Mouse (Mus musculus): ENCODE data around the gene Prrc2a. TPM values are rescaled to one million over a fixed set of nuclear protein-coding genes. Genes with fewer than 3 reads are reported as not detected.

Gene Prrc2a
- total RNA-seq (2021) = 10 to 100 TPM; 88.4 to 93.0 TPM
- long read RNA-seq, experiment 1, partial matches to known transcripts = 1 of 10 reads
- long read RNA-seq, experiment 1, other reads (novel, unspliced or antisense) = 9 of 10 reads
- long read RNA-seq, experiment 2, partial matches to known transcripts = 1 of 2 reads
- long read RNA-seq, experiment 2, other reads (novel, unspliced or antisense) = 1 of 2 reads

DNA sequence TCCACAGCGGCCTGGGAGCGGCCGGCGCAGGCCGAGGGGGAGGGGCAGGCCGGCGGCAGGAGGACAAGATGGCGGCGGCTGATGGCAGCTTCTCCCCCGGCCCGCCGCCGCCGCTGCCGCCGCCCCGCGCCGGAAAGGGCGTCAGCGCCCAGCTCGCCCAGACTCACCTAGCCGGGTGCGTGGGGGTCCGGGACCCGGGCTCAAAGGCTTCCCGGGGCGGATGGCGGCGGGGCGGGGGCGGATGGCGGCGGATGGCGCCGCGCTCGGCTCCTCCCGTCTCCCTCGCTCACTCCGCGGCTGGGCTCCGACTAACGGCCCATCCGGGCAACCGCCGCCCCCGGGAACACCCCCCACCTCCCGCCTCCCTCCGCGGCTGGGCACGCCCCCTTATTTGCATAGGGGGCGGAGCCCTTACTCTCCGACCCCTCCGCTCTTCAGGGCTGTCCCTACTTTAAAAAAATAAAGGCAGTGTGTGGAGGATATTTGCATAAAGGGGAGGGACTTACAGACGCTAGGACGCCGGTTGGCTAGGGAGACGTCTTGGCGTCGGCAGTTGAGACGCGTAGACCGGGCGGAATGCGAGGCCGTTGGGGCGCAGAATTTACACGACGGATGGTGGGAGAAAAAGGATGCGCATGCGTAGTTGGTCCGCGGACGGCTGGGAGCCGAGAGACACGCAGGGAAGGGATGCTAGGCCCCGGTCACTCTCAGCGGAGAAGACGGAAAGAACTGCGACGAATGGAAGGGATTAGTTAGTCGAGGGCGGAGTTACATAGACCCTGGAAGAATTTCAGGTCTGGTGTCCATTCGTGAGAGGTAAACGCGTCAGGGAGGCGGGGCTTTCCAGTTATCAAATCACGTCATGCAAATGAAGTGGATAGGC lies at the start of gene Prrc2a:
TSS of gene Prrc2a (minus strand) at position 330 of the 883 bp plus-strand sequence.
- peak; percentile 97 to 98 for DNase-seq
- intact Hi-C loops (cut with DNase I) = no loop called here

- DNase-seq = no peak
- intact Hi-C loops (cut with DNase I) = no loop called here
Observed at GRCm38 (mm10) chr17:35213071-35213470, 48.4 kb upstream of the Prrc2a start.

- intact Hi-C loops (cut with DNase I) = no loop called here
- no peak for DNase-seq
Observed at GRCm38 (mm10) chr17:35210593-35210992, 45.9 kb upstream of the Prrc2a start.

- DNase-seq = no peak
- intact Hi-C loops (cut with DNase I) = no loop called here
Observed at GRCm38 (mm10) chr17:35209785-35210535, 45.3 kb upstream of the Prrc2a start.

- intact Hi-C loops (cut with DNase I) = no loop called here
- DNase-seq = no peak
Observed at GRCm38 (mm10) chr17:35205380-35205769, 40.7 kb upstream of the Prrc2a start.

DNA sequence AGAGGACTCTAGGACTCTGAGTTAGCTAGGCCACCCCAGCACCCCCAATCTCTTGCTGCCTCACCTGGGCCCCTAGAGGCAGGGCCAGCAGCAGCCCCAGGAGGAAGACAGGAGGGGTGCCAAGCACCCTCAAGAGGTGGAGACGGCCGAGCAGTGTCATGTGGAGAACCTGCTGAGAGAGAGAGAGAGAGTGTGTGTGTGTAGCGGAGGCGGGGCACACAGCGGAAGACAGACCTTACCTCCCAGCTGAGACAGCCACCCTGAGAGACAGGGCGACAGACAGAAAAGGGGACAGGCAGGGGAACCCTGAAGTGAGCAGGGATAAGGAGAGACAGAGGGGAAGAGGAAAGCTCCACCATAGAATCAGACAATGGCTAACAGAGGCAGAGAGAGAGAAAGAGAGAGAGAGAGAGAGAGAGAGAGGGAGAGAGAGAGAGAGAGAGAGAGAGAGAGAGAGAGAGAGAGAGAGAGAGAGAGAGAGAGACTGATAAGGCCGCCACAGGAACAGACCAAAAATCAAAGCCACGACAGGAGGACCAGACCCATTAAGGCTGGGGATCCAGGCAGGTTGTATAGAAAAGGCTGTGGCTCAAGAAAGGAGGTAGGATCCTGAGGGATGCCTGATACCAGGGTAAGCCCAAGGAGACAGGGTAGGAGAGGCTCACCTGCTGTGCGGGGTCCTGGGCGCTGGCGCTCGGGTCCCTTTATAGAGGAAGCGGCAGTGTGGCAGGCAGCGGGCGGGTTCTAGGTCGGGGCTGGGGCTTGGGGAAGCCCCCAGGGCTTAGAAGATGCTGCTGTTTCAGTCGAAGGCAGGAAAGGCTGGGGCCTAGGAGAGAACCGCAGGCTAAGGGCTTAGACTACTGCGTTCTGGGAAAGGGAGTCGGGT lies 40.0 kb upstream of the Prrc2a start, which contains the start of gene Lta:
TSS of gene Lta (minus strand) at position 858 of the 886 bp plus-strand sequence.
- intact Hi-C loops (cut with DNase I) = no loop called here
- DNase-seq = no peak

DNA sequence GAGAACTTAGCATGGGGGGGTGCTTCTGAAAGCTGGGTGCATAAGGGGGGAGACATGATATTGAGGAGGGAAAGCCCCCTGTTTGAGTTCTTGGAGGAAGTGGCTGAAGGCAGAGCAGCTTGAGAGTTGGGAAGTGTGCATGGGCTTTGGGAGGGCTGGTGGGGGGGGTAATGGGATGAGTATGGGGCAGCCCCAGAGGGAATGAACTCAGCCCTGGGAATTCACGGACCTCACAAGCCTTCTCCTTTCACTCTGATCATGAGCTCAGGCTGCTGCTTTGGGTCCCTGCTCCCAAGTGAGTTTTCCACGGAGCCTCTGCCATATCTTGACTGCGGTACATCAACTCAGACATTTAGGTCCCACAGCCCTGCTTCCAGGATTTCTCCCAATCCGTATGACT lies 37.7 kb upstream of the Prrc2a start:
- intact Hi-C loops (cut with DNase I) = no loop called here

DNA sequence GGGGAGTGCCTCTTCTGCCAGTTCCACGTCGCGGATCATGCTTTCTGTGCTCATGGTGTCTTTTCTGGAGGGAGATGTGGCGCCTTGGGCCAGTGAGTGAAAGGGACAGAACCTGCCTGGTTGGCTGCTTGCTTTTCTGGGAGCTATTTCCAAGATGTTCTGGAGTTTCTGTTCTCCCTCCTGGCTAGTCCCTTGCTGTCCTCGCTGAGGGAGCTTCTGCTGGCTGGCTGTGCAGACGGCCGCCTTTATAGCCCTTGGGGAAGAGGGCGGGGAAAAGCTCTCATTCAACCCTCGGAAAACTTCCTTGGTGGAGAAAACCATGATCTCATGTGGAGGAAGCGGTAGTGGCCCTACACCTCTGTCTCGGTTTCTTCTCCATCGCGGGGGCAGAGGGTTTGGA lies 37.1 kb upstream of the Prrc2a start, which contains the start of gene Tnf:
TSS of gene Tnf (minus strand) at position 221 of the 400 bp plus-strand sequence.
- peak in 1 of 2 experiments; percentile 62 for DNase-seq
- intact Hi-C loops (cut with DNase I) = no loop called here

More for the DNA sequence above, 37.7 kb upstream of the Prrc2a start:
- DNase-seq = no peak

DNA sequence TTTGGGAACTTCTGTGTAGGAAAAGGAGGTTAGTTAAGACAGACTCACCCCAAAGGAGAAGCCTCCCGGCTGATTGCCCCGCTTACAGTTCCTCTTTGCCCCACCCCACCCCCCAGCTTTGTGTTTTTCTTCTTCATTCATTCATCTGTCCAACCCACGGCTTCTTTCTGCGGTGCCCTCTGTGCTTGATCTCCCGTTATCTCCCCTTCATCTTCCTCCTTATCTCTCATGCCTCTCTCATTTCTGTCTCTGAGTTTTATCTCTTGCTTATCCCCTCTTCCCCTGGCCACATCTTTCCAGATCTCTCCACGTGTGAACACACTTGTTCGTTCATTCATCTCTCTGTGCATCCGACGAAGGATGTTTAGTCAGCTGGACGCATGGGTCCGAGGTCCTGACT lies 36.4 kb upstream of the Prrc2a start:
- no peak for DNase-seq
- intact Hi-C loops (cut with DNase I) = no loop called here

GRCm38 (mm10) chr17:35200398-35200797 lies 35.7 kb upstream of the Prrc2a start:
- no peak for DNase-seq
- intact Hi-C loops (cut with DNase I) = no loop called here

- intact Hi-C loops (cut with DNase I) = no loop called here
- DNase-seq = no peak
Observed at GRCm38 (mm10) chr17:35198946-35199345, 34.2 kb upstream of the Prrc2a start.

- no peak for DNase-seq
- intact Hi-C loops (cut with DNase I) = no loop called here
Observed at GRCm38 (mm10) chr17:35198029-35198428, 33.3 kb upstream of the Prrc2a start.

GRCm38 (mm10) chr17:35197126-35197525 lies 32.4 kb upstream of the Prrc2a start:
- DNase-seq = no peak
- intact Hi-C loops (cut with DNase I) = no loop called here

DNA sequence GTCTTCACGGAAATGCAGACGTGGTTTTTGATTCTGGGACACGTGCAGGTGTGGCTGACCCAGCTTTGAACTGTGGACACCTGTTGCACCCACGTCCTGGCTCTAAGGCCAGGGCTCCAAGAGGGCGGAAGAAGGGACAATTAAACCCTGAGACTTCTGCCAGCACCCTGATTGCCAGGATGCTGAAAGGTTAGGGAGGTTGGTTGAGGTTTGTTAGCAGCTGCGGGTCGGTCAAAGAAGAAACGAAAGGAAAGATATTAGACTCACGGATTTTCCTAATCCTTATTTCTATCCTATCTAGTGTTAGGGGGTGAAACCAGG lies 31.6 kb upstream of the Prrc2a start:
- intact Hi-C loops (cut with DNase I) = no loop called here
- DNase-seq = no peak

GRCm38 (mm10) chr17:35195631-35196320 lies 31.1 kb upstream of the Prrc2a start:
- intact Hi-C loops (cut with DNase I) = loop anchor here (2.0 kb wide), 1 partner anchor 17 kb away; no protein-coding TSS in a partner anchor

GRCm38 (mm10) chr17:35194844-35195630 lies 30.3 kb upstream of the Prrc2a start:
- intact Hi-C loops (cut with DNase I) = loop anchor here (2.0 kb wide), 1 partner anchor 16 kb away; no protein-coding TSS in a partner anchor
- DNase-seq = no peak

More at GRCm38 (mm10) chr17:35195631-35196320, 31.1 kb upstream of the Prrc2a start:
- peak; percentile 73 to 74 for DNase-seq

DNA sequence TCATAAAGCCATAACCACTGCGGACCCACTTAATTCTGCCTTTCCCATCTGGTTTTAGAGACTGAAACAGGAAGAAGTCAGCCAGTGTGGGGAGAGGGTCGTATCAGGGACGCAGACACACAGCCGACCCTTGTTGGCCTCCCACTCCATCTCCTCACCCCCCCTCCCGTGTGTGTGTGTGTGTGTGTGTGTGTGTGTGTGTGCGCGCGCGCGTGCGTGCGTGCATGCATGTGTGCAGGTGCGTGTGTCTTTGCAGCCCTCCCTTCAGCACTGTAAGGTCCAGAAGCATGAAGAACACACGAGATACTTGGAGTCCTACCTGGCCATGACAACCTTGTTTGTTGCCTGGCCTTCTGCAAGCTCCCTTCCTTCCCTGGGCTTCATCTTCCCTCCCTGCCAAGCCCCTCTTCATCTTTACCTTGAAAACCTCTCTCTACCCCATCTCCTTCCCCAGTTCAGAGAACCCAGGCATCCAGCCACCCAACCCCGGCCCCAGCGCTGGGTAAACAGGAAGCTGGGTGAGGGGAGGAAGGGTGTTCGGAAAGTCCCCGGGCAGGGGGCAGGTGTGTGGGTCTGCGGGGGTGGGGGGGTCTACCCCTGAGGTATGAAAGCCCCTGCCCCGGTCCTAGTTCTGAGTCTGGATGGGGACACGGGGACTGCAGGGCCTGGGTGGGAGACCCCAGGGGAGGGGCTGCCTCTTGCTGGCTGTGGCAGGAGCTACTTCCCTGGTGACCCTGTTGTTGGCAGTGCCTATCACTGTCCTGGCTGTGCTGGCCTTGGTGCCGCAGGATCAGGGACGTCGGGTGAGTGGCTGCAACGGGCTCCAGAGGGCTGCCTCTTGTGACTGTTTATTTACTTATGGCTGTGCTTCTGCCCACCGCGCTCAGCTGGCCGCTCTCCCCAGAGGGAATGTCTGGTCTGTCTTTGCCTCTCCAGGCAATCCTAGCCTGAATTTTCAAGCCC lies 29.5 kb upstream of the Prrc2a start, which contains the start of gene Ltb:
TSS of gene Ltb (plus strand) at position 559 of the 963 bp plus-strand sequence.
- DNase-seq = no peak
- intact Hi-C loops (cut with DNase I) = loop anchor here (2.0 kb wide), 1 partner anchor 15 kb away; no protein-coding TSS in a partner anchor

Data from gastrocnemius, postnatal 36 days (tissue).